Mouse (Mus musculus) liver, embryonic 12.5 days (tissue): ENCODE results near the gene Cpne5. TPM values are rescaled to one million over a fixed set of nuclear protein-coding genes. Genes with fewer than 3 reads are reported as not detected.
A peak's percentile ranks its signal among the peaks of the same experiment; 100 is the strongest.
"Not testable (repeated sequence)": the region's sequence is repeated elsewhere in the genome, so short reads cannot be mapped to it uniquely, and the experiment has no call there.

Experiments used
- ATAC-seq: fragments of 200-750 bp; cut with Nextera tagmentation; 2 replicates; pipeline ENCODE4 v1.8.0; 2017; ENCODE audit warnings: moderate number of reproducible peaks, mild to moderate bottlenecking, moderate library complexity
- H3K27ac ChIP-seq: fragments of 300-500 bp; sonication (generic); 2 replicates; pipeline ENCODE4 v1.5.1; 2016; ENCODE audit warnings: mild to moderate bottlenecking
- H3K27me3 ChIP-seq: fragments of 300-500 bp; sonication (generic); replicated peaks from 2 replicates; pipeline ENCODE4 v1.6.1; 2016; ENCODE audit warnings: mild to moderate bottlenecking, moderate library complexity
- H3K36me3 ChIP-seq: fragments of 300-500 bp; sonication (generic); 2 replicates; pipeline ENCODE4 v1.6.1; 2016; ENCODE audit warnings: mild to moderate bottlenecking, moderate library complexity
- H3K4me1 ChIP-seq: fragments of 300-500 bp; sonication (generic); 2 replicates; pipeline ENCODE4 v1.6.1; 2016
- H3K4me2 ChIP-seq: fragments of 300-500 bp; sonication (generic); 2 replicates; pipeline ENCODE4 v1.6.1; 2016; ENCODE audit warnings: mild to moderate bottlenecking, moderate library complexity
- H3K4me3 ChIP-seq: fragments of 300-500 bp; sonication (generic); 2 replicates; pipeline ENCODE4 v1.5.1; 2016; ENCODE audit warnings: mild to moderate bottlenecking, moderate library complexity
- H3K9ac ChIP-seq: fragments of 300-500 bp; sonication (generic); 2 replicates; pipeline ENCODE4 v1.6.1; 2016; ENCODE audit warnings: mild to moderate bottlenecking, moderate library complexity
- H3K9me3 ChIP-seq: fragments of 300-500 bp; sonication (generic); replicated peaks from 2 replicates; pipeline ENCODE4 v1.6.1; 2016; ENCODE audit warnings: mild to moderate bottlenecking, moderate library complexity
- WGBS: fragments of 180-500 bp; shearing (Covaris S2); methylation state at CpG from one replicate; pipeline ENCODE4 v1.1.7; 2016; ENCODE audit not compliant: insufficient replicate concordance; 5-methylcytosine and 5-hydroxymethylcytosine counted together
- polyA plus RNA-seq: library from polyadenylated mRNA; unstranded; fragments of >200 nt; fragmentation: Nextera tagmentation; extraction: Ambion mirVana; gene quantifications from 2 replicates; pipeline ENCODE4 v1.2.1, GENCODE M21; 2016

Cpne5 gene
- polyA plus RNA-seq, 1 experiment from 2014 or later: 0.18 TPM

DNA sequence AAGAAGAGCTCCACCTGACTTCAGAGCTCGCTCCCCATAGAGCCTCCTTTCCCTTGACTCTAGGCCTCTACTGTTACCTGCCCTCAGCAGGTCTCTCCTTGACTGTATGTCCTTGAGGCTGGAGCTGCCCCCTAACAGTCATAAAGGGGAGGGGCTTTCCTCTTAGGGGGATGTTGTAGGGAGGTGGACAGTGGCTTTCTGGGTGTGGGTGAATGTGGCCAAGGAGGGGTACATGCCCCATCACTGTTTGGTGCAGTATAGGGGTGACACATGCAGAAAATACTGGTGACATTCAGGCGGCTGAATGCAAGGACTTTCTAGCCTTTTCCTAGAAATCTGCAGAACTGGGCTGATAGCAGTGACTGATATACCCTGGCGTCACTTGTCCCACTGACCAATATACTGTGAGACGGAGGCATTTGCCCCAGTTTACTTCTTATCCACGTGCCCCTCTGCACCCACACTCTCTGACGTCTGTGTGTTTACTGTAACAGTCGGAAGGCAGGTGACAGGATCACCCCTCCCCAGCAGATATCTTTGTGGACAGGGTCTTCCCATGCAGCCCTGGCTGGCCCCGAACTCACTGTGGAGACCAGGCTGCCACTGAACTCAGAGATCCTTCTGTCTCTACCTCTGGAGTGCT, 120.8 kb downstream of the Cpne5 start:
- no peaks in the 10 kb centered on the region; the same call in 1 of the 2 replicates for H3K27me3 ChIP-seq
- no peak for ATAC-seq
- H3K4me2 ChIP-seq: no peak overlapping the region
- H3K4me3 ChIP-seq: no peak overlapping the region
- no peaks in the 10 kb centered on the region for H3K9me3 ChIP-seq
- H3K36me3 ChIP-seq: no peaks in the 10 kb centered on the region
- H3K9ac ChIP-seq: no peak overlapping the region
- 50% methylated on average over 8 of the region's 8 CpGs for WGBS
- H3K27ac ChIP-seq: no peak overlapping the region
- H3K4me1 ChIP-seq: peaks cover 6% of the 10 kb centered on the region; the same call in 1 of the 2 replicates

DNA sequence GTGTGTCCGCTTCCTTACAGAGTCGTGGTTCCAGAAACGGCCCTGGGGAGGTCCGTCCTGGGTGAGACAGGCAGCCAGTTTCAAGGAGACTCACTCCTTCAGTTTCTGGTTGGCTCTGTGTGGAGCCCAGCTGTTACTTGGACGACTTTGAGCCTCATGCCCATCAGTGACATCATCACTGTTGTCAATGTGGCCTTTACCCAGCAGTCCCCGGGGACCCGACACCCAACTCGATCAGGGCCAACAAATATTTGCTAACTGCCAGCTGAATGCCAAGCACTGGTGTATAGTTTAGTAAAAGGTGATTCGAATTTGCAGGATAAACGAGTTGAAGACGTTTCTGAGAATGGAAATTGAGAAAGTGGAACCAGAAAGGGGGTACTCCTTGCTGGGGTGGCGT, 121.9 kb downstream of the Cpne5 start:
- 57% methylated on average over 12 of the region's 12 CpGs for WGBS
- Histone ChIP-seq H3K36me3 (no peaks in the 10 kb centered on the region), H3K27ac (no peak overlapping the region), H3K4me2 (no peak overlapping the region), H3K9me3 (no peaks in the 10 kb centered on the region), H3K4me1 (peaks cover 6% of the 10 kb centered on the region; the same call in 1 of the 2 replicates), H3K4me3 (no peak overlapping the region), H3K9ac (no peak overlapping the region), H3K27me3 (no peaks in the 10 kb centered on the region; the same call in 1 of the 2 replicates)
- no peak for ATAC-seq

DNA sequence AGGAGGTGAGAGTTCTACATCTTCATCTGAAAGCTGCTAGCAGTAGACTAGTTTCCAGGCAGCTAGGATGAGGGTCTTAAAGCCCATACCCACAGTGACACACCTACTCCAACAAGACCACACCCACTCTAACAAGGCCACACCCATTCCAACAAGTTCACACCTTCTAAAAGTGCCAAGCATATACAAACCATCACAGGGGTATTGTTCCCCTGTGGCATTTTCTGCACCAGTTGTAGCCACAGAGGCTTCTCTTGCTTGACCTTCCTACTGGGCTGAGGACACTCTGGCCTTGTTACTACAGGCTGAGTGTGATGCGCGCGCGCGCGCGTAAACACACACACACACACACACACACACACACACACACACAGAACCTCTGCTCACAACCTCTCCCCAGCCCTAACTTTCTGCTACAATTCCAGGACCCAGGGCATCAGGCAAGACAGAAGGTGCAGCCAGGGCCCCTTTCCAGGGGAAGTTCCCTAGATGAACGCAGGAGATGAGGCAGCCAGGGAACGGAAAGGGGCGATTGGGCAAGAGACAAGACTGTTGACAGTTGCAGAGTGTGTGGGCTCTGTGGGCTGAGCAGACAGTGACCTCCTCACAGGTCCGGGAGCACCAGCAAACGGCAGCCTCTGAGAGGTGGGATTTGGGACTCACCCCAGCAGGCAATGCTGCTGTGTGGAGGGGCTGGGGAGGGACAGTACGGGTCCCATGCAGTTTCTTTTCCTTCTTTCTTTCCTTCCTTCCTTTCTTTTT, 124.2 kb downstream of the Cpne5 start, which contains the start of gene Rab44:
Gene Rab44, plus strand, starts transcription at position 555 of the 762 bp plus-strand sequence.
- peaks cover 6% of the 10 kb centered on the region; the same call in 1 of the 2 replicates for H3K4me1 ChIP-seq
- H3K27ac ChIP-seq: no peak within 1 kb of the TSS
- no peak within 1 kb of the TSS for H3K9ac ChIP-seq
- WGBS: 46% methylated on average over 13 of the region's 13 CpGs
- H3K4me2 ChIP-seq: no peak within 1 kb of the TSS
- no peaks in the 10 kb centered on the region for H3K9me3 ChIP-seq
- no peaks in the 10 kb centered on the region for H3K36me3 ChIP-seq
- H3K4me3 ChIP-seq: peak within 1 kb of the TSS; percentile 20
- no peak for ATAC-seq
- no peaks in the 10 kb centered on the region for H3K27me3 ChIP-seq

DNA sequence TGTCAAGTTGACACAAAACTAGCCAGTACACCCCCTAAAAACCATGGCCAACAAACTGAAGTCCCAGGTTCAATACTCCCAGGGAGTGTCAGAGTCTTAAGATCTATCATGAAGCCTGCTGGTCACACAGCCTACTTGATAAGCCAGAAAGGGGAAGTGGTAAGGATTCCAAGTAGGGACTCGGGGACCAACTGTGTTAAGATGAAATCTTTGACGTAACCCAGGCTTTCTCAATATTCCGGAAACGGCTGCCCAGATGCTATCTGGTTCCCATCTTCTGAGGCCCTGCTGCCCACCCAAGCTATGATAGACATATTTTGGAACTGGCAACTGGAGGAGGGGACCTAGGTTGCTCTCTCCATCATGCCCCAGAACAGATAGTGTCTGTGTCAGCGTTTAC, 126.6 kb downstream of the Cpne5 start:
- no peak overlapping the region for H3K9ac ChIP-seq
- 7% methylated on average over 5 of the region's 5 CpGs for WGBS
- H3K4me3 ChIP-seq: no peak overlapping the region
- H3K9me3 ChIP-seq: no peaks in the 10 kb centered on the region
- H3K27me3 ChIP-seq: no peaks in the 10 kb centered on the region
- peaks cover 6% of the 10 kb centered on the region; the same call in 1 of the 2 replicates for H3K4me1 ChIP-seq
- no peak overlapping the region for H3K4me2 ChIP-seq
- H3K36me3 ChIP-seq: no peaks in the 10 kb centered on the region
- no peak for ATAC-seq
- H3K27ac ChIP-seq: no peak overlapping the region

DNA sequence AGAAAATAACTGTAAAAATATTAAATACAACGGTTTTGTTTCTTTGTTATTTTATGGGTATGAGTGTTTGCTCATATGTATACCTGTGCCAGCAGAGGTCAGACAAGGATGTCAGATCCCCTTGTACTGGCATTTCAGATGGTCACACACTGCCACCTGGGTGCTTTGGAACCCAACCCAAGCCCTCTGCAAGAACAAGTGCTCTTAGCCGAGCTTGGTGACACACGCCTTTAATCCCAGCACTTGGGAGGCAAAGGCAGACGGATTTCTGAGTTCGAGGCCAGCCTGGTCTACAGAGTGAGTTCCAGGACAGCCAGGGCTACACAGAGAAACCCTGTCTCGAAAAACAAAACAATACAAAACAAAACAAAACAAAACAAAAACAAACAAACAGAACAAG, 127.6 kb downstream of the Cpne5 start:
- WGBS: 55% methylated on average over 6 of the region's 6 CpGs
- not testable (repeated sequence) for H3K27ac ChIP-seq, ATAC-seq

More for the DNA sequence above, 127.6 kb downstream of the Cpne5 start:
- not testable (repeated sequence) for H3K4me1 ChIP-seq, H3K4me3 ChIP-seq, H3K9ac ChIP-seq, H3K9me3 ChIP-seq, H3K4me2 ChIP-seq, H3K36me3 ChIP-seq, H3K27me3 ChIP-seq

Other genes with a start within 250 kb of the Cpne5 start
- gene Stk38, start 230.2 kb downstream of the Cpne5 start, polyA plus RNA-seq: 56.7 and 58.2 TPM in 2 replicates
- 372 and 377 TPM in 2 replicates for gene Srsf3, start 205.5 kb downstream of the Cpne5 start, polyA plus RNA-seq
- 8.3 and 9.6 TPM in 2 replicates for gene Cdkn1a, start 147.2 kb downstream of the Cpne5 start, polyA plus RNA-seq
- 5.0 and 5.4 TPM in 2 replicates for gene Rab44, start 124.0 kb downstream of the Cpne5 start, polyA plus RNA-seq
- gene Ppil1, start 26.0 kb upstream of the Cpne5 start, polyA plus RNA-seq: 123 and 126 TPM in 2 replicates
- 51.5 and 54.6 TPM in 2 replicates for gene BC004004, start 30.6 kb upstream of the Cpne5 start, polyA plus RNA-seq
- gene Pi16, start 79.5 kb upstream of the Cpne5 start, polyA plus RNA-seq: 0.37 and 0.59 TPM in 2 replicates
- gene Mtch1, start 109.8 kb upstream of the Cpne5 start, polyA plus RNA-seq: 107 and 109 TPM in 2 replicates
- gene Fgd2, start 122.7 kb upstream of the Cpne5 start, polyA plus RNA-seq: 5.1 and 5.9 TPM in 2 replicates